Mouse (Mus musculus) kidney, adult 9 months (tissue): Measurements from ENCODE around the gene Lrrk1.

Experiments used
- DNase-seq: peaks from one replicate; pipeline ENCODE4 v3.0.0; 2022

The Lrrk1 gene

DNA sequence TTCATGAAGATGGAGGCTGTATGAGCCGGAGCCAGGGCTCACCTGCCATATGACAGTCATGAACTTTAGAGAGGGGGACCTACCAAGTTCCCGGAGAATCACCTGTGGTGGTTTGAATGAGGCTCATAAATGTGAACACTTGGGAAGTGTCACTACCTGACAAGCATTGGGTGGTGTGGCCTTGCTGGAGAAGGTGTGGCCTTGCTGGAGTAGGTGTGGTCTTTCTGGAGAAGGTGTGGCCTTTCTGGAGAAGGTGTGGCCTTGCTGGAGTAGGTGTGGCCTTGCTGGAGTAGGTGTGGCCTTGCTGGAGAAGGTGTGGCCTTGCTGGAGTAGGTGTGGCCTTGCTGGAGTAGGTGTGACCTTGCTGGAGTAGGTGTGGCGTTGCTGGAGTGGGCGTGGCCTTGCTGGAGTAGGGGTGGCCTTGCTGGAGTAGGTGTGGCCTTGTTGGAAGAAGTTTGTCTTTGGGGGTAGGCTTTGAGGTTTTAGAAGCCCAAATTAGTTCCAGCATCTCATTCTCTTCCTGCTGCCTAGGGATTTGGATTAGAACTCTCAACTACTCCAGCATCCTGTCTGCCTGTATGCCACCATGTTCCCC, 54.1 kb downstream of the Lrrk1 start:
- DNase-seq, result no peak

DNA sequence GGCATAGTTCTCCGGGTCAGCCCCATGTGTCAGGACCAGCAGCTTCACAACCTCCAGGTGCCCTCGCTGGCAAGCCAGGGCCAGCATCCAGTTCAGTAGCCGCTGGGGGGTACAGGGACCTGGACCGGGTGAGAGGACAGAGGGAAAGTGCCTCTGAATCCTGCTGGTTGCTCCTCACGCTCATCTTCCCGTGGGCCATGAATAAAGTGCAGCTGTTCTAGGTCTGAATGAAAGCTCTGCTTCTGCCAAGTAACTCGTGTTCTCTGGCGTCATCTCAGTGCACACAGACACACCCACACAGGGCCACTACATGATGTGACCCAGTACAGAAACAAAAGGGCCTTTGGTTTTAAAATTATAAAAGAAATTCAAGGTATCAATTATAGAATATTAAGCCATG, 55.8 kb downstream of the Lrrk1 start:
- DNase-seq, result no peak

- DNase-seq, result no peak
Observed at GRCm38 (mm10) chr7:66330610-66331009, 57.5 kb downstream of the Lrrk1 start.

DNA sequence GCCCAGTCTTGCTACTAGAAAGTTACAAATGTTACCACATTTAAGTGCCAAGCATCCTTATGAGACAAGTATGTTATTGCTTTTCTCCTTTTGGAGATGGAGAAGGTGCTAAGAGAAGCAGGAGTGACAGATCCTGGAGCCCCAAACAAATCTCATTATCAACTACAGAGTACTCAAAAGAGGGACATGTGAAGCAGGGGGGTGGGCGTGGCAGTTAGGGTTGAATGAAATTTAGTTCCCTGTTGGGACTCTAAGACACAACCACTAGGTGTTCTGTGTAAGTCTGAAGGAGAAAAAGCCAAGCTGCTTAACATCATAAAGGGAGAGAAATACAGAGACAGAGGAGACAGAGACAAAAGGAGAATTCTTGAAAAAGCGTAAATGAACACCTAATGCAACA, 60.6 kb downstream of the Lrrk1 start:
- DNase-seq, result no peak

GRCm38 (mm10) chr7:66325419-66326053, 62.6 kb downstream of the Lrrk1 start:
- DNase-seq, result no peak

DNA sequence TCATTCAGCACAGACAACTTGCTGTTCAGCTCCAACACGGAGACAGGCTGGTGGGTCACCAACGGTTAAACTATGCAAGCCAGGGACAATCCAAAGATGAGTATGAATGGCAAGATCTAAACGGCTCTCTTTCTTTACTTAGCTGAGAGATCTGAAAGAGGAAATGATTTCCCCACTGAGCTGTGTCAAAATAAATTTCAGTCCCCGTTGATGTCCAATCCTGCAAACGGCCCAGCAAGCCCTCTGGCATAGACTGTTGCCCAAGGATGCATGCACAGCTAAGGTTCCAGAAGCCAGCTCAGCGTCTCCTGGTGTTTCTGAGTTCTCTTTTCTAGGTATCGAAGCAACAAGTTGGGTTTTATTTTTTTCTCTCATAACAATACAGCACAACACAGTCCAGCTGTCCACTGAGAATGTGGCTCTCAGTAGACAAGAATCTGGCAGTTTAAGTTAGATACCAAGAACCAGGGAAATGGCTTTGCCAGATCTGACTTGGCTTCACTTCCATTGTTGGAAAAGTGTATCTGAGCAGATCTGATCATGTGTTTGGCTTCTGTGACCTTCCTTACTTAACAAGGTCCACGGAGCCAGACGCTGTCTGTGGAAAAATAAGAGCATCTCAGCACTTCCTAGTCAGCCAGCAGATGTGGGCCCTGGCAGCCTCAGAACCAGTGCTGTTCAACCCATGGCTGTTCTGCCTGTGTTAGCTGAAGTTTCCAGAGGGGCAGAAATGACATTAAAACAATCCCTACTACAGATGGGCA, 64.7 kb downstream of the Lrrk1 start:
- no peak for DNase-seq

DNA sequence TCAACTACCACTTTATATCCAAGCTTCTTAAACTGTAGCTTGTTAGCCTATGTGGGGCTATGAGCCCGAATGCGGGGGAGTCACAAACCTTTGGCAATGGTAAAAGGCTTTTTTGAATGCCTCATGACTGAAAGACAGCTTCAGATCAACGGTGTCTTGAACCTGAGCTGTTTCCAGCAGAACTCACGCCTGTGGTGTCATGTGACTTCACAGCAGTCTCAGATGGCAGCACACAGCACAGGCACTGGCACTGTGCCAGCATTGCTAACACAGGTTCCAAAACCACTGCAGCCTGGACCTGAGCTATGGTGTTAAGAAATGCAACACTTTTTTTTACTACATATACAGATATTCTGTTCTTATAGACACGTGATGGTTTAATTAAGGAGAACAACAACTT, 67.2 kb downstream of the Lrrk1 start:
- DNase-seq, result peak; percentile 45

DNA sequence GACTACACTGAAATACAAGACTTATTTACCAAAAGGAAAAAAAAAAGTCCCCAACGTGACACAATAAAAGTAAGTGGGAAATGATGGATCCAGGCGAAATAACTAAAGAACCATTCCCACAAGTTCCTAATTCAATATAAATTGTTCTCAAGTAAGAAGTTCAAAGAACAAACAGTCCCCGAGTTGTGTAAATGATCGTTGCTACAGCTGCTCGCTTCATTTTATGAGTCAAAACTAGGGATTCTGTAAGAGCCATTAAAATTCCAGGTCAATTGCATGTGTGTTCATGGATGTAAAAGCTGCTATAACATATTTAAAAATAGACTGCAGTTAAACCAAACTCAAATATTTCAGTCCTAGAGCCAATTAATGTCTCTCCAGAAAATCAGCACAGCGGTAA, 70.0 kb downstream of the Lrrk1 start:
- DNase-seq, result no peak

GRCm38 (mm10) chr7:66310670-66311656, 77.2 kb downstream of the Lrrk1 start:
- DNase-seq, result peak; percentile 70

- peak; percentile 72 for DNase-seq
Observed at GRCm38 (mm10) chr7:66309950-66310669, 78.0 kb downstream of the Lrrk1 start.

- DNase-seq, result peak; percentile 37
Observed at GRCm38 (mm10) chr7:66309240-66309949, 78.8 kb downstream of the Lrrk1 start.

DNA sequence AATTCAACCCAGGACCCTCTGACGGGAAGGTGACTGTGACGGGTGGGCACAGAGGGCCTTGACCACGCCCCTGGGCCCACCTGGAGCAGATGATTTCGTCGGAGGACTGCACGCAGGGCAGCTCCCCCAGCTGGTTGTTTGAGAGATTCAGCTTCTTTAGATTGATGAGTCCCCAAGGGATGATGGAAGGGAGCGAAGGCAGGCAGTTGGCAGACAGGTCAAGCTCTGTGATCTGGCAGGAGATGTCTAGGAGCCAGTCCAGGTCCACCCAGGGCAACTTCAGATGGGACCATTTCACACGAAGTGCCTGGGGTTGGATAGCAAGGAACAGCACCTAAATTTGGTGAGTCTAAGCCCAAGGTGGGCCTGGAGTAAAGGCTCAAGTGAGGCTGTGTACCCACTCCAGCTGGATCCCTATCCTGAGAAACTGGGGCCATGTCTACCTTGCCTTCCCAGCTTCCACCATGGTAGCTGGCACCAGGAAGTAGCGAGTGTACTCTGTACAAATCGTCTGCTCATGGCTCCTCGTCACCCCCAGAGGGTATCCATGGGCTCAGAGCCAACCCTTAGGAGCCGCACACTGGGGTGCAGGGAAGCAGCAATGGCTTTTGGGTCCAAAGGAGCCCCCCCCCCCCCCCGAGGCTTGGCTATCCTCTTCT, 79.4 kb downstream of the Lrrk1 start:
- DNase-seq, result no peak

DNA sequence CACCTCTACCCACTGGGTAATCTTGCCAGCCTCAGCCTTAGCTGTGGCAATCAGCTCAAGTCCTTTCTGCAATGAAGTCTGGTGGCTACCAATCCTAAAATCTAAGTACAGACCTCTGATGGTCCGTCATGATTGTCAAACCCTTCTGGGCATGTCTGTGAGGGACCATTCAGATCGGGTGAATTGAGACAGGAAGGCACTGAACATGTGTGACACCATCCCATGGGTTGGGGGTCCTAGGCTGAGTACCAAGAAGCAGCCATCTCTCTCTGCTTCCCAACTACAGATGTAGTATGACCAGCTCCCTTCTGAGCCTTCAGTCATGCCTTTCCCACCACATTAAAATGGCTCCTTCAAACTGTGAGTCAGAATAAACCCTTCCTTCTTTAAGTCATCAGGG, 80.4 kb downstream of the Lrrk1 start:
- no peak for DNase-seq

GRCm38 (mm10) chr7:66305714-66306198, 82.4 kb downstream of the Lrrk1 start:
- no peak for DNase-seq

GRCm38 (mm10) chr7:66304993-66305713, 83.0 kb downstream of the Lrrk1 start:
- DNase-seq, result no peak

GRCm38 (mm10) chr7:66303922-66304660, 84.1 kb downstream of the Lrrk1 start:
- no peak for DNase-seq

DNA sequence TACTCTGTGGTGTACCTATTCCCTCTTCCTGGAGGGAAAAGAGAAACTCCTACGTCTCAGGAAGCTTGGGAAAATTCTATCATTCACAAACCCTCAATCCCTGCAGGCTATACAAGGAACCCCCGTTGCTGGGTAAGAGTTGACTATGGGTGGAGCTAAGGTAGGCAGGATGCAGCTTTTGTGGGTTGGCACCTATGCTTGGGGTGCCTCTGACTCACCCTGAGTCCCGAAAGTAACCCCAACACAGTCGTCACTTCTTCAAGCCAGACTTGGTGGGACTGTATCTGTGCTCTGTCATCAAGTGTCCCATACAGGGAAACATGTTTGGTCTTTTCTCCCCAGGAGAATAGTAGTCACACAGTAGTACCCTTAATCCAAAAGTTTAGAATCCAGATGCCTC, 86.7 kb downstream of the Lrrk1 start:
- DNase-seq, result no peak

DNA sequence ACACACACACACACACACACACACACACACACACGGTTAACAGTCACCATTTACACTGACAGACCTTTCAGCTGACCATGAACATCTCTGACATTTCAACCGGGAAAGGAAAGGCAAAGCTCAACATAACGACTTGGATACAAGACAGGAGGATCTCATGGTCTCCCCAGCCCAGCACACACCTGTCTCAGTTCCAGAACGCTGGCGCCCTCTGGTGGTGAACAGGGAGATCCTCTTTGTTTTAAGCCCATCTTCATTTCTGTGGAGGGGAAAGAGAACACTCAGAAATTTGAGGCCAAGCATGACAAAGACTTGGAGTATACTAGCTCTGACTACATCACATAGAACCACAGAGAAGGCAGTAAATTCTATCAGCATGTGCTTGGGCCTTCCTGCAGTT, 87.5 kb downstream of the Lrrk1 start:
- DNase-seq, result peak; percentile 70

GRCm38 (mm10) chr7:66297656-66298021, 90.5 kb downstream of the Lrrk1 start:
- no peak for DNase-seq
